Mouse (Mus musculus) stomach, postnatal 0 days (tissue): ENCODE data around the gene B3galnt2. TPM values are rescaled to one million over a fixed set of nuclear protein-coding genes. Genes with fewer than 3 reads are reported as not detected.
"Not testable (repeated sequence)": the region's sequence is repeated elsewhere in the genome, so short reads cannot be mapped to it uniquely, and the experiment has no call there.

Experiments
- ATAC-seq: fragments of 200-750 bp; cut with Nextera tagmentation; 2 replicates; pipeline ENCODE4 v1.8.0; 2017; ENCODE audit not compliant: low FRiP score, low TSS enrichment
- DNase-seq: peaks from one replicate; pipeline ENCODE4 v3.0.0-alpha.2; 2016; ENCODE audit warnings: low spot score
- H3K27ac ChIP-seq: fragments of 300-500 bp; sonication (generic); replicated peaks from 2 replicates; pipeline ENCODE4 v1.5.1; 2014; ENCODE audit warnings: mild to moderate bottlenecking, control low read depth
- H3K27me3 ChIP-seq: fragments of 300-500 bp; sonication (generic); 2 replicates; pipeline ENCODE4 v1.6.1; 2014; ENCODE audit warnings: low read length; ENCODE audit not compliant: control insufficient read depth, insufficient read depth
- H3K36me3 ChIP-seq: fragments of 300-500 bp; sonication (generic); 2 replicates; pipeline ENCODE4 v1.6.1; 2014; ENCODE audit warnings: low read length, mixed read lengths; ENCODE audit not compliant: control insufficient read depth, insufficient read depth
- H3K4me1 ChIP-seq: fragments of 300-500 bp; sonication (generic); replicated peaks from 2 replicates; pipeline ENCODE4 v1.6.1; 2014; ENCODE audit warnings: antibody characterized with exemption; ENCODE audit not compliant: control insufficient read depth, insufficient read depth
- H3K4me2 ChIP-seq: fragments of 300-500 bp; sonication (generic); replicated peaks from 2 replicates; pipeline ENCODE4 v1.6.1; 2014; ENCODE audit warnings: low read depth, mild to moderate bottlenecking, control low read depth, moderate library complexity
- H3K4me3 ChIP-seq: fragments of 300-500 bp; sonication (generic); 2 replicates; pipeline ENCODE4 v1.5.1; 2014; ENCODE audit warnings: low read depth, low read length, control low read depth
- H3K9ac ChIP-seq: fragments of 300-500 bp; sonication (generic); 2 replicates; pipeline ENCODE4 v1.6.1; 2014; ENCODE audit warnings: mild to moderate bottlenecking, low read length, control low read depth, mixed read lengths
- H3K9me3 ChIP-seq: fragments of 300-500 bp; sonication (generic); 2 replicates; pipeline ENCODE4 v1.6.1; 2016; ENCODE audit warnings: low read length; ENCODE audit not compliant: control insufficient read depth
- CTCF ChIP-seq: IDR thresholded peaks from 2 replicates; pipeline ENCODE4 v1.5.1; 2016; ENCODE audit warnings: antibody characterized with exemption, low read depth, mild to moderate bottlenecking, moderate library complexity
- EP300 ChIP-seq: optimal IDR thresholded peaks from 2 replicates; pipeline ENCODE3; 2016; ENCODE audit warnings: antibody characterized with exemption
- WGBS: fragments of 180-500 bp; shearing (Covaris S2); extraction: QIAGEN DNeasy Blood & Tissue Kit; methylation state at CpG from one replicate; pipeline ENCODE4 v1.1.7; 2014; 5-methylcytosine and 5-hydroxymethylcytosine counted together
- polyA plus RNA-seq: library from polyadenylated mRNA; unstranded; fragments of >200 nt; fragmentation: Nextera tagmentation; extraction: Ambion mirVana; gene quantifications from 2 replicates; pipeline ENCODE4 v1.2.1, GENCODE M21; 2015

B3galnt2 gene
- polyA plus RNA-seq, 1 experiment from 2014 or later: 17.4 TPM

- H3K27ac ChIP-seq: no peak overlapping the region
- no peak overlapping the region for H3K9ac ChIP-seq
- H3K4me1 ChIP-seq: no peaks in the 10 kb centered on the region
- peaks cover 7% of the 10 kb centered on the region; the same call in 1 of the 2 replicates for H3K36me3 ChIP-seq
- H3K27me3 ChIP-seq: no peaks in the 10 kb centered on the region
- WGBS: 95% methylated on average over 4 of the region's 4 CpGs
- no peaks in the 10 kb centered on the region for H3K9me3 ChIP-seq
- no peak for TF ChIP-seq CTCF
- no peak for TF ChIP-seq EP300
- no peak overlapping the region for H3K4me3 ChIP-seq
- H3K4me2 ChIP-seq: no peak overlapping the region
- DNase-seq (no peak), ATAC-seq (no peak)
These were observed 57.3 kb downstream of the B3galnt2 start for GRCm38 (mm10) chr13:14011454-14011995.

- WGBS: 94% methylated on average over 2 of the region's 2 CpGs
- H3K36me3 ChIP-seq: peaks cover 6% of the 10 kb centered on the region; the same call in 1 of the 2 replicates
These were observed 59.7 kb downstream of the B3galnt2 start for GRCm38 (mm10) chr13:14014001-14014400.

GRCm38 (mm10) chr13:14014540-14014939 is 60.3 kb downstream of the B3galnt2 start:
- no peak overlapping the region for H3K27ac ChIP-seq
- no peak for DNase-seq
- H3K4me2 ChIP-seq: no peak overlapping the region
- peaks cover 4% of the 10 kb centered on the region; the same call in 1 of the 2 replicates for H3K36me3 ChIP-seq
- H3K9me3 ChIP-seq: no peaks in the 10 kb centered on the region
- no peak for ATAC-seq
- H3K4me1 ChIP-seq: no peaks in the 10 kb centered on the region
- no peak overlapping the region for H3K9ac ChIP-seq
- WGBS: 93% methylated on average over 4 of the region's 4 CpGs
- no peak overlapping the region for H3K4me3 ChIP-seq
- TF ChIP-seq EP300 (no peak), CTCF (no peak)
- H3K27me3 ChIP-seq: no peaks in the 10 kb centered on the region

More at GRCm38 (mm10) chr13:14014001-14014400, 59.7 kb downstream of the B3galnt2 start:
- no peaks in the 10 kb centered on the region for H3K4me1 ChIP-seq
- H3K27me3 ChIP-seq: no peaks in the 10 kb centered on the region
- DNase-seq (no peak), ATAC-seq (no peak)
- H3K4me2 ChIP-seq: no peak overlapping the region
- H3K9me3 ChIP-seq: no peaks in the 10 kb centered on the region
- no peak overlapping the region for H3K27ac ChIP-seq
- H3K9ac ChIP-seq: no peak overlapping the region
- TF ChIP-seq EP300: no peak
- no peak overlapping the region for H3K4me3 ChIP-seq

GRCm38 (mm10) chr13:14015609-14016008 is 61.3 kb downstream of the B3galnt2 start:
- no peak for DNase-seq
- no peak overlapping the region for H3K4me3 ChIP-seq
- no peak for ATAC-seq
- 84% methylated on average over 6 of the region's 6 CpGs for WGBS
- H3K36me3 ChIP-seq: peaks cover 4% of the 10 kb centered on the region; the same call in 1 of the 2 replicates
- no peak overlapping the region for H3K27ac ChIP-seq
- H3K4me2 ChIP-seq: no peak overlapping the region
- TF ChIP-seq CTCF (no peak), EP300 (no peak)
- no peaks in the 10 kb centered on the region for H3K4me1 ChIP-seq
- no peaks in the 10 kb centered on the region for H3K9me3 ChIP-seq
- no peaks in the 10 kb centered on the region for H3K27me3 ChIP-seq
- H3K9ac ChIP-seq: no peak overlapping the region

GRCm38 (mm10) chr13:14018283-14018682 is 64.0 kb downstream of the B3galnt2 start:
- Histone ChIP-seq H3K36me3 (peaks cover 4% of the 10 kb centered on the region; the same call in 1 of the 2 replicates), H3K4me3 (no peak overlapping the region), H3K4me1 (no peaks in the 10 kb centered on the region), H3K27me3 (no peaks in the 10 kb centered on the region), H3K9ac (no peak overlapping the region), H3K9me3 (no peaks in the 10 kb centered on the region), H3K4me2 (no peak overlapping the region), H3K27ac (no peak overlapping the region)
- DNase-seq (no peak), ATAC-seq (no peak)
- TF ChIP-seq EP300 (no peak), CTCF (no peak)

GRCm38 (mm10) chr13:14018852-14019251 is 64.6 kb downstream of the B3galnt2 start:
- no peak for DNase-seq
- no peak overlapping the region for H3K9ac ChIP-seq
- no peak overlapping the region for H3K4me2 ChIP-seq
- WGBS: 87% methylated on average over 3 of the region's 3 CpGs
- H3K4me1 ChIP-seq: no peaks in the 10 kb centered on the region
- TF ChIP-seq CTCF (no peak), EP300 (no peak)
- no peak for ATAC-seq
- peaks cover 4% of the 10 kb centered on the region; the same call in 1 of the 2 replicates for H3K36me3 ChIP-seq
- H3K27me3 ChIP-seq: no peaks in the 10 kb centered on the region
- no peak overlapping the region for H3K4me3 ChIP-seq
- no peaks in the 10 kb centered on the region for H3K9me3 ChIP-seq
- no peak overlapping the region for H3K27ac ChIP-seq

GRCm38 (mm10) chr13:14021417-14021816 is 67.1 kb downstream of the B3galnt2 start:
- 75% methylated on average over 7 of the region's 12 CpGs for WGBS
- DNase-seq, H3K4me1 ChIP-seq, H3K9me3 ChIP-seq, H3K27ac ChIP-seq, H3K4me2 ChIP-seq, H3K36me3 ChIP-seq, H3K4me3 ChIP-seq, ATAC-seq, H3K9ac ChIP-seq, H3K27me3 ChIP-seq: not testable (repeated sequence)
